Mouse (Mus musculus) brain, embryonic 14.5 days (tissue): ENCODE measurements around the gene Kifc1.

ENCODE experiments used
- CTCF ChIP-seq: fragments of 200-500 bp; IDR thresholded peaks from 2 replicates; pipeline ENCODE4 v1.5.1; 2012; ENCODE audit warnings: inconsistent platforms, mild to moderate bottlenecking, moderate library complexity, borderline replicate concordance; ENCODE audit not compliant: insufficient read depth, insufficient read length; ENCODE audit errors: extremely low read depth
- POLR2A ChIP-seq: fragments of 200-500 bp; IDR thresholded peaks from 2 replicates; pipeline ENCODE4 v1.6.1; 2012; ENCODE audit warnings: mild to moderate bottlenecking, inconsistent platforms, borderline replicate concordance; ENCODE audit not compliant: poor library complexity, insufficient read depth, insufficient read length, severe bottlenecking; ENCODE audit errors: extremely low read depth

- TF ChIP-seq CTCF, result no peak
- no peak for TF ChIP-seq POLR2A
Observed at GRCm38 (mm10) chr17:33916294-33916693, 25.8 kb upstream of the Kifc1 start.
